Mouse (Mus musculus) naive thymus-derived CD4-positive, alpha-beta T cell, adult 2 months (primary cell): ENCODE measurements around the gene Dnajc28.

Experiments
- DNase-seq: peaks from one replicate; pipeline ENCODE4 v3.0.0-alpha.2; 2011; ENCODE audit warnings: low read depth

Dnajc28 gene

GRCm38 (mm10) chr16:91587730-91588453 is 30.9 kb downstream of the Dnajc28 start:
- DNase-seq = no peak

GRCm38 (mm10) chr16:91586244-91586643 is 32.6 kb downstream of the Dnajc28 start:
- DNase-seq = no peak

DNA sequence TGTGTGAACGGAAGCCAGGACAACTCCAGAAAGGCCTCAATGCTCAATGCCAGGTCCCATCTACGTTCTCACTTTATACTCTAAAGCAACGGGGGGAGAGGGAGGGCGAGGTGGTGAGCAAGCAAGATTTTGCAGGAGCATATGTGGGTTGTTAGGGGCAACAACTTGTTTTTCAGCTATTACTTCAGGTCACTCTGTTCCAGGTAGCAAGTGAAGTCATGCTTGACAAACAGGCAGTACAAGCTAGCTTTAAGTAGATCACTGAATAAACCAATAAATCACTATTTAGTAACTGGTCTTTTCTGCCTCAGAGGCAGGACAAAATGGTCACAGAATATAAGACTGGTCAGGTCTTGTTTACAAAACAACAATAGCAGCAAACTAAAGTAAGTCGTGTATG is 33.2 kb downstream of the Dnajc28 start:
- no peak for DNase-seq

GRCm38 (mm10) chr16:91582307-91582706 is 36.5 kb downstream of the Dnajc28 start:
- peak; percentile 71 for DNase-seq

DNA sequence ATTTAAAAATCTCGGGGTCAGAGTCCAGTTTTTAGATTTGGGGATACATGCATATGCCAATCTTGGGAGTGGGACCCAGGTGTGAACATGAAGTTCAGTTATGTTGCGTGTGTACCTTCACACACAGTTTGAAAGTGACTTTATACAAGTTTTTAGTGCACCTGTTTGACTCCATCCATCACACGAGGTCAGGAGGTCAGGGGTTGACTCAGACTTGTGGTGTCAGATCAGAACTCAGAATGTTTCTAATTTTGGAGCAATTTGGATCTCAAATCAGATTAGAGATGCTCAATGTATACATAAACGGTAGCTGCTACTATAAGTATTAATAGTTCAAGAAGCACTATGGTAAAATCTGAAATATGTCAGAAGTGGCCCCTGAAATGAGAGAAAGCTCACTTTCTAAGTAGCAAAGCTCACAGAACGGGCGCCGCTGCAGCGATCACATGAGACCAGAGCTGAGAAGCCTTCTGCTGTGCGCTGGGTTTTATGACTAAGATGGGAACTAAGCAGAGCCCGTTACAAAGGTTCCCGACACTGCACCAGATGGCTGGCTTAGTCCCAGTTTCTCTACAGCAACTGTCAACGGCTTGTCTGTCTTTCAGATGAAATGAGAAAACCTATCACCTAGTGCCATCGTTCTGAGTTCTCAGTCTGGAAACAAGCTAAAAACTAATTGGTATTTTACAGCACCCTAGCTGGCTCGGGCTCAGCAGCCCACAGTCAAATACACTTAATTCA is 39.7 kb downstream of the Dnajc28 start:
- DNase-seq = no peak

GRCm38 (mm10) chr16:91575151-91575550 is 43.7 kb downstream of the Dnajc28 start:
- DNase-seq = no peak

DNA sequence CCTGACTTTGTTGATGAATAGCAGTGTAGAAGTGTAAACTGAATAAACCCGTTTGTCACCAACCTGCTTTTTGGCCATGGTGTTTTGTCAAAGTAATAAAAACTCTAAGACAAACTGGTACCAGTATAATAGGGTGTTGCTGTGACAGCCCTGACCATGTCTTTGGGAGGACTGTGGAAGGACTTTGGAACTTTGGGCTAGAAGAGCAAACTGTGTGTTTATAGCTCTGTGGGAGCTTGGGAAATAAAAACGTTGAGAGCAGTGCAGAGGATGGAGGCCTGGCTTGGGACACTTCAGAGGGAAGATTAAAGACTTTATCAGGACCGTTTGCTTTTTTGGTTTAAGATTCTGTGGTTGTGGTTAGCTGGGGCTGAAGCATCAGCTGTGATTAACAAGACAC is 47.7 kb downstream of the Dnajc28 start:
- no peak for DNase-seq

DNA sequence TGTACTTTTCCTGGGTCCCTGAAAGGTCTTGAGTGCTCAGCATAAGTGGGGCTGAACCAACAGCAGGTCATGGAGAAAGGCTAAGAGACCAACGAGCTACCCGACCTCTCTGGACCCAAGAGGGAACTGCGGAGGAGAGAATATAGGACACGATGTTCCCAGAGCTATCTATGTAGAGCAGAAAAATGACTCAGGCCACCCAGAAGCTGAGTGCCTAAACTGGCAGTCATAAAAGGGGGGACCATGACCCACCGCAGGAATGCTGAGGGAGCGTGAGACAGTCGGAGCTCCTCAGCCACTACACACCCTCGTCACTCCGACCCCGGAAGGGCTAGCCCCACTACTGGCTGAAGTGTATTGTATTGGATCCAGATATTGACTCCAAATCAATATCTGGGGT is 49.9 kb downstream of the Dnajc28 start:
- no peak for DNase-seq

DNA sequence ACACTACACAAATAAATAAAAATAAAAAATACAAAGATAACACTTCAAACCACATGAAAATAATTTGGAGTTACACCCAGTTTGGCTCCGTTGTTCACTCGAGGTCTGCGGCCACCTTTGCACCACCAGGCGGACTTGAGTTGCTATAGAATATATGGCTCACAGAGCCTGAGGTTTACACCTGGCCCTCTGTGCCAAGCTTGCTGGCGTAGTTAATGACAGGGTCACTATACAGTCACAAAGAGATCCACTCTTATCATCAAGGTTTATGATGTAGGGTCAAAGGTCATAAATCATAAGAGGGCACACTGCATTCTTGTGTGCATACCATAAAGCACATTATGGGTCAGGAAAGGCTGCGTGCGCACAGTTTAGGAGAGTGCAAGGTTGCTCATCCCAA is 52.8 kb downstream of the Dnajc28 start:
- no peak for DNase-seq

DNA sequence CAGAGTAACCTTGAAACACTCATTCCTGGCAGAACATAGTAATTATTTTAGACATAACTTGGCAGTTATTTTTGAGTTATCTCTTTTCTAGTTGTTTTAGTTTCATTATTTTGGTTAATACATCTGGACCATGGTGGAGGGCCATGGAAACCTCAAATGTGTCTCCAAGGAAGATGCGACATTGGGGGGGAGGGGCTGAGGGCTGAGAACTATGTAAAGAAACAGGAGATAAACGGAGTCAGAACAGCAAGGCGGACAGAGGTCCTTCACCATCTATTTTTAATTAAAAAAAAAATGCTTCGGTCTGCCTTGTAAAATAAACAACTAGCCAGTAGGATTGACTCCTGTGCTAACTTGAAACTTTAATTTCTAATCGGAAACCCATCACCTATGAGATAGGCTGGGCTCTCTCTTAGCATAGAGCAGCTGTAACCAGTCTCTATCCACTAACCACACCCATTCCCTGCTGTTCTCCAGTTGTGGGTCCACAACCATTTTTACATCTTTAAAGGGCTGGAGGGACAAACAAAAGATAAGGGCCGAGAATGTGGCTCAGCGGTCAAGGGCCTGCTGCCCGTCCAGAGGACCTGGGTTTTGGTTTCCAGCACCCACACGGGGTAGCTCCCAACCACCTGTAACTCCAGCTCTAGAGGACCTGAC is 53.4 kb downstream of the Dnajc28 start:
- no peak for DNase-seq

- no peak for DNase-seq
Observed at GRCm38 (mm10) chr16:91564580-91565291, 54.1 kb downstream of the Dnajc28 start.
